Mouse (Mus musculus): Measurements from ENCODE around the gene Prnd.

Gene Prnd

GRCm38 (mm10) chr2:131940506-131940905 lies 10.2 kb upstream of the Prnd start:
- no peak for DNase-seq

- DNase-seq = no peak
These were observed 9.2 kb upstream of the Prnd start for GRCm38 (mm10) chr2:131941501-131941900.

GRCm38 (mm10) chr2:131944370-131944769 lies 6.3 kb upstream of the Prnd start:
- no peak for DNase-seq

- no peak for DNase-seq
These were observed 5.4 kb upstream of the Prnd start for GRCm38 (mm10) chr2:131945225-131945624.

GRCm38 (mm10) chr2:131945765-131946164 lies 4.9 kb upstream of the Prnd start:
- no peak for DNase-seq

GRCm38 (mm10) chr2:131946351-131946750 lies 4.3 kb upstream of the Prnd start:
- DNase-seq = no peak

- DNase-seq = no peak
These were observed 2.5 kb upstream of the Prnd start for GRCm38 (mm10) chr2:131948156-131948555.

GRCm38 (mm10) chr2:131948916-131949639 lies 1.6 kb upstream of the Prnd start:
- no peak for DNase-seq

GRCm38 (mm10) chr2:131949767-131950597 lies 679 bp upstream of the Prnd start:
- DNase-seq = peak; percentile 60 to 73

- no peak for DNase-seq
These were observed 1.8 kb downstream of the Prnd start for GRCm38 (mm10) chr2:131952456-131952855.

- peak in 1 of 2 experiments; percentile 18 for DNase-seq
These were observed 2.4 kb downstream of the Prnd start for GRCm38 (mm10) chr2:131952961-131953538.

GRCm38 (mm10) chr2:131953711-131954110 lies 3.0 kb downstream of the Prnd start:
- DNase-seq = no peak

- no peak for DNase-seq
These were observed 4.2 kb downstream of the Prnd start for GRCm38 (mm10) chr2:131954835-131955234.

- no peak for DNase-seq
These were observed 4.6 kb downstream of the Prnd start for GRCm38 (mm10) chr2:131955264-131955663.

- DNase-seq = no peak
These were observed 5.9 kb downstream of the Prnd start for GRCm38 (mm10) chr2:131956336-131957256.

- no peak for DNase-seq
These were observed 7.1 kb downstream of the Prnd start for GRCm38 (mm10) chr2:131957731-131958222.

- DNase-seq = no peak
These were observed 11.0 kb downstream of the Prnd start for GRCm38 (mm10) chr2:131961671-131962070.

GRCm38 (mm10) chr2:131970597-131970996 lies 19.9 kb downstream of the Prnd start:
- no peak for DNase-seq

GRCm38 (mm10) chr2:131971098-131971497 lies 20.4 kb downstream of the Prnd start:
- DNase-seq = no peak

GRCm38 (mm10) chr2:131976663-131977062 lies 26.0 kb downstream of the Prnd start:
- no peak for DNase-seq

GRCm38 (mm10) chr2:131980866-131981265 lies 30.2 kb downstream of the Prnd start:
- no peak for DNase-seq

- DNase-seq = peak; percentile 50 to 57
These were observed 32.0 kb downstream of the Prnd start for GRCm38 (mm10) chr2:131982546-131983196.
